Mouse (Mus musculus): Measurements from ENCODE around the gene Dynlt1c. TPM values are rescaled to one million over a fixed set of nuclear protein-coding genes. Genes with fewer than 3 reads are reported as not detected.
"Not testable (repeated sequence)": the region's sequence is repeated elsewhere in the genome, so short reads cannot be mapped to it uniquely, and the experiment has no call there.

The Dynlt1c gene
- polyA plus RNA-seq, 1 experiment from 2014 or later = 35.0 TPM

DNA sequence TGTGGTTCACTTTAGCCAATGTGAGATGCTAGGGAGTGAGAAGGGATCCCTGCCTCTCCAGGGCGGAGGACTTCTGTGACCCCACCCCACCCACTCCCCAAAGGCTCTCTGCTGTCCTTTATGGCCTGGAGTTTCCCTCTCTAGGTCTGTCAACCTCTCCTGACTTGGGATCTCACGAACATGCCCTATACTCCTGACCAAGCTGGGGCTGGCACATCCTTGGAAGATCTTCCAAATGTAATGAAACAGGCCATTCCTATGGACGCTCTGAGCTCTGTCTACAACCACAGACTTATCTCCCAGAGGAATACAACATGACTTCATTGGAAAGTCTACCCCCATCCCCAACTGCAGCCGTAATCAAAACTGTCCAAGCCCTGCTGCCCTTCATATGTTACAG lies 43.2 kb downstream of the Dynlt1c start:
- not testable (repeated sequence) for H3K9ac ChIP-seq; H3K9me3 ChIP-seq; H3K4me2 ChIP-seq; ATAC-seq (ENCODE audit: insufficient number of reproducible peaks, low FRiP score, low TSS enrichment, low read depth); H3K4me3 ChIP-seq; H3K27me3 ChIP-seq; H3K4me1 ChIP-seq; H3K36me3 ChIP-seq; H3K27ac ChIP-seq
- WGBS = 91% methylated on average over 4 of the region's 4 CpGs

DNA sequence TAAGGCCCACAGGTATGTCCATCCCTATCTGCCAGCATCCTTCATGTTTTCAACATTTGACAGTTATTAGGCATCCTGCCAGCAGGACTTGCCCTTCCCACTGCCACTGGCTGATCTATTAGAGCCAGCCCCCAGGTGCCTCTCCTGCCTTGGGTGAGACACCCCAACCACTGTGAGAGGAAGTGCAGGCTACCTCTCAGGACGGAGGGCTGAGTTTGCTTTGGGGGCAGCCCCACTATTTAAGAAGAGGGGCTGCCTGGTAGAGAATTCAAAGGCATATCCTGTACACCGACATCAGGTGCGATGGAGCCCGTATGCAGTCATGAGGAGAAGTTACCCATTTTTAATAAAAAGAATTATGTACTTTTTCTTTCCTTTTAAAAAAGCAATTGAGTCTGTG lies 44.2 kb downstream of the Dynlt1c start:
- not testable (repeated sequence) for H3K9ac ChIP-seq; H3K4me3 ChIP-seq; H3K27ac ChIP-seq; H3K27me3 ChIP-seq; H3K4me2 ChIP-seq; H3K4me1 ChIP-seq; H3K9me3 ChIP-seq; ATAC-seq (ENCODE audit: insufficient number of reproducible peaks, low FRiP score, low TSS enrichment, low read depth); H3K36me3 ChIP-seq
- WGBS = 84% methylated on average over 4 of the region's 4 CpGs

DNA sequence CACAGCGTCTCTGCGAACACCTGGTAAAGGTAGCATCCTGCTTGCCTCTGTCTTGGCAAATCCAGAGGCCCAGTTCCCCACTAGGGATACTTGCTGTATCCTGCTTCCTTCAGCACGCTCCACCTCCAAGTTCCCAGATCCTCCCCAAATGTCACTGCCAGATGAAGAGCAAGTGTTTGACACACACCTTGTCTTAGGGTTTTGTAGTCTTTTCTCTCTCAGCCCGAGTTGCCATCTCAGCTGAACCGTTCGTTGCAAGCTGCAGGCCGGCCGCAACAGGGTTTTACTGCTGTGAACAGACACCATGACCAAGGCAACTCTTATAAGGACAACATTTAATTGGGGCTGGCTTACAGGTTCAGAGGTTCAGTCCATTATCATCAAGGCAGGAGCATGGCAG lies 45.4 kb downstream of the Dynlt1c start:
- not testable (repeated sequence) for H3K36me3 ChIP-seq; H3K27me3 ChIP-seq; H3K9ac ChIP-seq; ATAC-seq (ENCODE audit: insufficient number of reproducible peaks, low FRiP score, low TSS enrichment, low read depth); H3K9me3 ChIP-seq; H3K4me3 ChIP-seq; H3K27ac ChIP-seq; H3K4me2 ChIP-seq; H3K4me1 ChIP-seq
- 93% methylated on average over 8 of the region's 8 CpGs for WGBS

DNA sequence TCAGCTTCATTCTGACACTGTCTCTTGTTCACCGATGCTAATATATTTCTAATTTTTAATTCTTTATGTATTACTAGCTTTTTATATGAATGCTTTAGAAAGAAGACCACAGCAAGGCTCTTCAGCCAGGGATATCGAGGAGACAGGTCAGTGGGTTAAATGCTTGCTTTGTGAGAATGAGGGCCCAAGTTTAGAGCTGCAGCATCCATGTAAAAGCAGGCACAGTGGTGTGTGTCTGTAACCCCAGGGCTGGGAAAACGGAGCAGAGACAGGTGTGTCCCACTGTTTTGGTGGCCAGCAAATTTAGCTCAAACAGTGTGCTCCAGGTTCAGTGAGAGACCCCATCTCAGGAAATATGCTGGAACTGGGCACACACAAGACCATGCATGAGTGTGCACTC lies 46.0 kb downstream of the Dynlt1c start:
- not testable (repeated sequence) for H3K27me3 ChIP-seq; ATAC-seq (ENCODE audit: insufficient number of reproducible peaks, low FRiP score, low TSS enrichment, low read depth); H3K9me3 ChIP-seq; H3K36me3 ChIP-seq; H3K4me3 ChIP-seq; H3K4me1 ChIP-seq; H3K9ac ChIP-seq; H3K4me2 ChIP-seq; H3K27ac ChIP-seq
- WGBS = 94% methylated on average over 3 of the region's 3 CpGs

DNA sequence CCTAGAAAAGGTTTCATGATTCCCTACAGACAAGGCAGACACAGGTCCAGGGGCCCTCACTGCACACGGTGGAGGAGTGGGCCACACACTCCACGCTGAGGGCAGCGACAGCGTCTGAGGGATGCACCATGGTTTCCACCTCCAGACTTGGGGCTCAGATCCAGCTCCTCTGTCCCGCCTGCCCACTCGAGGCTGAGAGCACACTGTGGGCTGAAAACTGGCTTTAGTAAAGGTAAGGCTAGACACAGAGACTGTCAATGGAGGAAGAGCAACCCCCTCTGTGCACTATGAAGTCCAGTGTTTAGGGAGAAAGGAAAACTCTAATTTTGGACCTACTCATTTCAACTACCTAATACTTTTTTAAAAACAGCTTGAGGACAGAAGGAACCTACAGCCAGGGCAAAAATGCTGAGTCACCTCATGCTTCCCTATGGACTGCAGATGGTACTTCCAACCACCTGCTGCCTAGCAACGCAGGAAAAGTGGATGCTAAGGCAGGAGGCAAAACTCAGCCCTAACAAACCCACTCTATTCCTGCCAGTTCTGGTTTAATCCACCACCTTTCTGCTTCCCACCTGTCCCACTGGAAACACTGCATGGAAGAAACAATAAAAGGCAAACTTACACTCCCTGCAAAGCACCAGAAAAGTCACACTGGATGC lies 49.6 kb downstream of the Dynlt1c start:
- not testable (repeated sequence) for H3K27ac ChIP-seq; ATAC-seq (ENCODE audit: insufficient number of reproducible peaks, low FRiP score, low TSS enrichment, low read depth); H3K36me3 ChIP-seq; H3K9me3 ChIP-seq; H3K4me1 ChIP-seq; H3K4me3 ChIP-seq; H3K4me2 ChIP-seq; H3K9ac ChIP-seq; H3K27me3 ChIP-seq
- 80% methylated on average over 5 of the region's 7 CpGs for WGBS

DNA sequence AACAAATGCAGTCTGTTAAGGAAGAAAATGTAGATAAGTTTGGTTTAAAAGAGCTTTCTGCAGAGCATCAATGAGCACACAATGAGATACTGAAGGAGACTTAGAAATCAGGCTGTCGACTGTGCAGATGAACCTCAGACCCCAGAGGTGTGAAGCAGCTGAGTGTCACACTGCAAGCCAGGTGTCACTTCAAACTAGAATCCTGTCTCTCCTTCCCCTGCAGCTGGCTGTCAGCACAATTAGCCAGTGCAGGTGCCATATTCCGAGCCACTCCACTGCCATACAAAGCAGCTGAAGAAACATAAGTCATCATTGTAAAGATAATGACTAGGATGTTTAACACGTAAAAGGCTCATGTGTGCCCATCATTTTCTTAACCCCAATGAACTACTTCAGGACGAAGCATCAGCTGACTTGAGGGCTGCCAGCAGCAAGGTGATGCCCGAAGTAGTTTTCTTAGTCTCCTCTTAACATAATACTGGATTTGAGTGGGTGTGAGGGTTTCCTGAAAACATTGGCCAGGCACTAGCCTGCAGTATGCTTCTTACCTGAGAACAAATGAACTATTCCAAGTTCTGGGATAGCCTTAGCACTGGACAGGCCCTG lies 52.0 kb downstream of the Dynlt1c start:
- not testable (repeated sequence) for H3K36me3 ChIP-seq; H3K4me3 ChIP-seq; H3K9me3 ChIP-seq; ATAC-seq (ENCODE audit: insufficient number of reproducible peaks, low FRiP score, low TSS enrichment, low read depth); H3K27ac ChIP-seq; H3K4me1 ChIP-seq; H3K9ac ChIP-seq; H3K27me3 ChIP-seq; H3K4me2 ChIP-seq
- WGBS = 76% methylated on average over 5 of the region's 5 CpGs

DNA sequence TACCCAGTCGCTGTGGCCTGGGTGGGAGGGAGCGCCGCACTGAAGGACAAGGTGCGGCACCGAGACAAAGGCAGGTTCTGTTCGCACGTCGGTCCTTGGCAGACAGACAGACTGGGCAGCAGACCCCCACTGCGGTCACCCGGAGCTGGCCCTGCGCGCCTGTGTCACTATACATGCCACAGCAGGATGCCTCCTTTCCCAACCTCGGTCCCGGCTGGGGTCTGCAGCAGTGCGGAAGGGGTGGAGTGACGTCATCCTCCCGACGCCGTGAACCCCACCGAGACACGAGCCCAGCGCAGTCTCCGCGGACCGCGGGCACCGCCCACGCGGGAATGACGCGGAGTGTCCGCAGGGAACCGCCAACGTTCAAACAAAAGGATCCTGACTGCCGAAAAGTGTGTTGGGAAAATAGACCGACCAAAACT lies 53.6 kb downstream of the Dynlt1c start:
- peak overlapping the region; percentile 33 for H3K9ac ChIP-seq
- peak overlapping the region; percentile 86 for H3K27ac ChIP-seq
- not testable (repeated sequence) for H3K27me3 ChIP-seq, H3K4me1 ChIP-seq, H3K9me3 ChIP-seq, H3K36me3 ChIP-seq
- WGBS = under 1% methylated on average over 36 of the region's 36 CpGs
- peak overlapping the region; percentile 53 for H3K4me3 ChIP-seq
- H3K4me2 ChIP-seq = peak overlapping the region; percentile 54
- peak; percentile 82 for ATAC-seq (ENCODE audit: insufficient number of reproducible peaks, low FRiP score, low TSS enrichment, low read depth)

DNA sequence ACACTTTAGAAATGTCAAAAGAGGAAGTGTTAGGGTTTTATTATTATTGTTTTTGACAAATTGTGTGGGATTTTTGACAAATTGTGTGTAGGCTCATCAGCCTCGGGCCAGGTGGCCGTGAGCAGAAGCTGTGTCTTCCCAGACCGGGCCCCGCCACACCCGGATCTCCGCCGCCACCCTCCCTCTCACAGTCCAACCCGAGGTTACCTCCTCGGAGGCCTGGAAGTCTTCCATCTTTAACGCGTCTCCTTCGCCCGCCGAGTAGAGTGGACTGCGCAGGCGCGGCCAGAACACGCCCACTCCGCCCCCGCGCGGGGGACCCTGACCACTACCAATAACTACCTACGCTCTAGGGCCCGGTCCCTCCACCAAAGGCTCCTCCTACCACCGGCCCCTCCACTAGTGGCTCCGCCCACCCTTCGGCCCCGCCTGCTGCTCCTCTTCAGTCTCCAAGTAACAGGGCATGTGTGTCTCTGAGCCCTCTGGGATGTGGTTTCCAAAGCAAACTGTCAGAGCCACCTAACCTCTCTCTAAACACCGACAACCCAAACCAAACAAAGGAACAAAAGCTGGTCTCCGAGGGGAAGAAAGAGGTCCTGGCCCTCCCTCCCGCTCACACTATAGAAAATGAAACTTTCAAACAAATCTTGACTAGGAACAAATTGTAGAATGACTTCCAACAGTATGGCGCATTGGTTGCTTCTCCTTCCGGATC lies 54.3 kb downstream of the Dynlt1c start, which contains the start of gene Dynlt1f:
Gene Dynlt1f (minus strand): TSS at position 334 of the 715 bp plus-strand sequence.
- not testable (repeated sequence) for H3K27me3 ChIP-seq, H3K4me1 ChIP-seq, H3K9me3 ChIP-seq, H3K36me3 ChIP-seq
- Histone ChIP-seq H3K9ac (peak within 1 kb of the TSS; percentile 33), H3K27ac (peak within 1 kb of the TSS; percentile 86), H3K4me3 (peak within 1 kb of the TSS; percentile 53), H3K4me2 (peak within 1 kb of the TSS; percentile 54)
- ATAC-seq (ENCODE audit: insufficient number of reproducible peaks, low FRiP score, low TSS enrichment, low read depth) = peak; percentile 94
- WGBS = 3% methylated on average over 25 of the region's 33 CpGs

DNA sequence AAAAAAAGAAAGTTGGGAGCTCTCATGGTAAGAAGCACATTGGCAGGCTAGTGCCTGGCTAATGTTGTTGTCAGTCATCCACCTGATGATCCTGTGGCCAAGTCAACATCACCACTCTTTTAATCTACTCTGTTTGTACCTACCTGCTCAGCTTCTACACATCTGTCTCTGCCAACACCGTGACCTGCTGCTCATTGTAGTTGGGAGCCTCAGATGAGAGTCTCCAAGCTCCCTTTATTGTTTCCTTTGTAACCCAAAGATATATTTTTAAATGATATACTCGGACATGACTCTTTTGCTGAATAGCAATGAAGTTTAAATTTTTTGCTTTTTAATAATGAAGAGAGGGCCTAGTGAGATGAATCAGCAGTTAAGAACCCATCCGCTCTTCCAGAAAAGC lies 55.0 kb downstream of the Dynlt1c start:
- 80% methylated on average over 2 of the region's 3 CpGs for WGBS
- H3K4me3 ChIP-seq; ATAC-seq (ENCODE audit: insufficient number of reproducible peaks, low FRiP score, low TSS enrichment, low read depth): not testable (repeated sequence)

DNA sequence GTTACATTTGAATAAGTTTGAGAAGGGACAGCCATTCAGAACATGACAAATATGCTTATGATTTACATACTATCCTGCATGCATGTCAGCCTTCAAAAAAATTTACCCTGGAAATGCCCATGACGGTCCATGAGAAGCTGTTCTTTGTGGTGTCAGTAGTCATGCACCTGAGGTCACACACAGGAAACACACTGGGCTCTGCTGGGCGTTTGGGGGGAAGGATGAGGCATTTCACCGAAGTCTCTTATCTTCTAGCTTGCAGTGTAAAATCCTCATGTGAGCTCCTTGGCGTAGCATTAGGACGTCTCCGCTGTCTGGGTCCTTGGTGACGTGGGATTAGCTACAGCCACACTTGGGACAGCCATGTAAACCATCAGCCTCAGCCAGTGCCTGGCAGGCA lies 57.3 kb downstream of the Dynlt1c start, which contains the start of gene Sytl3:
Gene Sytl3 (plus strand): TSS at position 293 of the 400 bp plus-strand sequence.
- not testable (repeated sequence) for H3K9ac ChIP-seq; ATAC-seq (ENCODE audit: insufficient number of reproducible peaks, low FRiP score, low TSS enrichment, low read depth); H3K4me1 ChIP-seq; H3K9me3 ChIP-seq; H3K27me3 ChIP-seq; H3K27ac ChIP-seq; H3K4me3 ChIP-seq; H3K4me2 ChIP-seq; H3K36me3 ChIP-seq
- 73% methylated on average over 4 of the region's 7 CpGs for WGBS

More for the DNA sequence above, 55.0 kb downstream of the Dynlt1c start:
- not testable (repeated sequence) for H3K27me3 ChIP-seq, H3K36me3 ChIP-seq, H3K4me2 ChIP-seq, H3K9me3 ChIP-seq, H3K4me1 ChIP-seq, H3K9ac ChIP-seq, H3K27ac ChIP-seq
